Mouse (Mus musculus): ENCODE results near the gene Pitpna.
"Not testable (repeated sequence)": the region's sequence is repeated elsewhere in the genome, so short reads cannot be mapped to it uniquely, and the experiment has no call there.

The Pitpna gene

GRCm38 (mm10) chr11:75587493-75588284 lies at the start of gene Pitpna:
TSS of gene Pitpna (plus strand) at chr11:75588097.
- DNase-seq: peak; percentile 96

- DNase-seq: no peak
Measured at GRCm38 (mm10) chr11:75538184-75538969, 49.5 kb upstream of the Pitpna start.

GRCm38 (mm10) chr11:75538970-75539299 lies 49.0 kb upstream of the Pitpna start:
- no peak for DNase-seq

- DNase-seq: no peak
Measured at GRCm38 (mm10) chr11:75540209-75540608, 47.7 kb upstream of the Pitpna start.

- DNase-seq: no peak
Measured at GRCm38 (mm10) chr11:75540710-75541581, 47.0 kb upstream of the Pitpna start.

- DNase-seq: no peak
Measured at GRCm38 (mm10) chr11:75544713-75545112, 43.2 kb upstream of the Pitpna start.

GRCm38 (mm10) chr11:75546057-75546456 lies 41.8 kb upstream of the Pitpna start:
- DNase-seq: no peak

- DNase-seq: peak; percentile 67
Measured at GRCm38 (mm10) chr11:75549658-75550111, 38.2 kb upstream of the Pitpna start.

- peak; percentile 73 for DNase-seq
Measured at GRCm38 (mm10) chr11:75550200-75550946, 37.5 kb upstream of the Pitpna start.

GRCm38 (mm10) chr11:75551321-75551720 lies 36.6 kb upstream of the Pitpna start:
- DNase-seq: no peak

GRCm38 (mm10) chr11:75551961-75552441 lies 35.9 kb upstream of the Pitpna start:
- peak; percentile 58 for DNase-seq

- DNase-seq: no peak
Measured at GRCm38 (mm10) chr11:75552906-75553482, 34.9 kb upstream of the Pitpna start.

- DNase-seq: not testable (repeated sequence)
Measured at GRCm38 (mm10) chr11:75556006-75556405, 31.9 kb upstream of the Pitpna start.

GRCm38 (mm10) chr11:75557142-75557541 lies 30.8 kb upstream of the Pitpna start:
- no peak for DNase-seq

- DNase-seq: no peak
Measured at GRCm38 (mm10) chr11:75558101-75558500, 29.8 kb upstream of the Pitpna start.

- DNase-seq: no peak
Measured at GRCm38 (mm10) chr11:75559870-75560504, 27.9 kb upstream of the Pitpna start.

GRCm38 (mm10) chr11:75560530-75561409 lies 27.1 kb upstream of the Pitpna start:
- no peak for DNase-seq

GRCm38 (mm10) chr11:75561410-75561791 lies 26.5 kb upstream of the Pitpna start:
- DNase-seq: no peak

GRCm38 (mm10) chr11:75562840-75563239 lies 25.1 kb upstream of the Pitpna start:
- DNase-seq: no peak
